Mouse (Mus musculus) gastrocnemius, adult 2 months (tissue): ENCODE data around the gene Slc38a11. TPM values are rescaled to one million over a fixed set of nuclear protein-coding genes. Genes with fewer than 3 reads are reported as not detected.
A peak's percentile ranks its signal among the peaks of the same experiment; 100 is the strongest.

ENCODE experiments used
- DNase-seq: peaks from one replicate; pipeline ENCODE4 v3.0.0; 2022
- H3K27ac ChIP-seq: fragments of 200-600 bp; 2 replicates; pipeline ENCODE4 v1.8.1; 2022; ENCODE audit warnings: mild to moderate bottlenecking
- H3K4me3 ChIP-seq: fragments of 200-600 bp; 2 replicates; pipeline ENCODE4 v1.8.1; 2022; ENCODE audit warnings: mild to moderate bottlenecking, moderate library complexity
- CTCF ChIP-seq: fragments of 200-600 bp; IDR thresholded peaks from 2 replicates; pipeline ENCODE4 v1.8.1; 2022; ENCODE audit warnings: antibody characterized with exemption, mild to moderate bottlenecking, moderate library complexity
- intact Hi-C: fragments of 180-260 bp; cut with DNase I; formaldehyde crosslinking; loops from one replicate; pipeline ENCODE4 v1.15.1; 2025
- long read RNA-seq, 2 experiments: library from polyadenylated mRNA; stranded (forward); transcript quantifications; one replicate each; pipeline ENCODE4 v2.0.0; 2021
- total RNA-seq, 2 experiments: library from RNA; stranded (reverse); gene quantifications; 2 replicates each; pipeline ENCODE4 v1.2.3; 2021

Slc38a11 gene
- total RNA-seq: under 1 TPM; 0.61 to 0.89 TPM
- long read RNA-seq, experiment 1, partial matches to known transcripts: 0 of 1 reads
- long read RNA-seq, experiment 1, other reads (novel, unspliced or antisense): 0 of 1 reads
- long read RNA-seq, experiment 2: 0 reads

DNA sequence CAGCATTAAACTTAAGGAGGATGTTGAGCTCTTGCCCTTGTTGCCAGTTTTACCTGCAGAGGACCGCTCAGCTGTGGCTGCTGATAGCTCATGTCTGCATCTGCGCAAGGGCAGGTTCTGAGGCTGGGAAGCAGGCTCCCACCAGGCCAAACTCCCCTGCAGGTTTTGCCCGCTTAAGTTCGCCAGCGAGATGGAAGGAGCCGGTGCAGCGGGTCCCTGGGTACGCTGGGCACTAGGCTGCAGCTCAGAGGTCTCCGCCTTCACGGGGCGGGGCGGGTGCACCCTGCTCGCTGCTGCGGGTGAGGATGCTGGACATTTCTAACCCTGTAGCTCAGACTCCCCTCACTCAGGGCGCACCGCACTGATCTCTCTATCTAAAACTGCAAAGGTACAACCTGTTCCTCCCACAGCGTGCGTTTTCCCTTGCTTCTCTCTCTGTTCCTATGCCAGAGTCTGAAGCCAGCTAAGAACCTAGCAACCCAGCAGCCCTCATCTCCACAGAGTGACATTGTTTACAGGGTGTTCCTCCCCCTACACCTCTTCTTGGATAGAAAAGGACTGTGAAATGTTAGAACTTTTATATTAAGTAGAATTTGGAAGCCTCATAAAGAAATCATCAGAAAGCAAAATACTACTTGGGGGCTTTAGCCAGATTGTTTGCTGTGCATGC, at the start of gene Slc38a11:
Gene Slc38a11, minus strand, starts transcription at position 207 of the 670 bp plus-strand sequence.
- peak within 1 kb of the TSS; percentile 24 for H3K4me3 ChIP-seq
- peak; percentile 15 for DNase-seq
- intact Hi-C loops: no loop called here
- no peak for TF ChIP-seq CTCF
- H3K27ac ChIP-seq: no peak within 1 kb of the TSS

DNA sequence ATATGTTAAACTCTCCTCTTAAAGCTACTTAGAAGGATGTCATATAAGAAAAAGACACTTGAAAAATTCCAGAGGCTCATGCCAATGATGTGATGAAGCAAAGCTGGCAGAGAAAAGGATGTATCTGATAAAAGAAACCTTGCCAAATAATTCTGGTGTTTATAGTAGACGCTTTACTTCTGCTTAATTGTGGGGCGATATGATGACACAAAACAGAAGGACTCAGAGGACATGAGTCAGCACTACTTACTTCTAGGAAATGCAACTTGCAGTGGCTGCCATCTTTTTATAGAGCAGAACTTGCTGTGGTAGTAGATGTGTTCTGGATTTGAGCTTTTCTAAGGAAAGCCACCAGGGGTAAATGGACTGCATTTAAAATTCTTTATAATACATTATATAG, 43.3 kb upstream of the Slc38a11 start:
- H3K4me3 ChIP-seq: no peak overlapping the region
- DNase-seq: no peak
- no peak for TF ChIP-seq CTCF
- no peak overlapping the region for H3K27ac ChIP-seq
- intact Hi-C loops: no loop called here

DNA sequence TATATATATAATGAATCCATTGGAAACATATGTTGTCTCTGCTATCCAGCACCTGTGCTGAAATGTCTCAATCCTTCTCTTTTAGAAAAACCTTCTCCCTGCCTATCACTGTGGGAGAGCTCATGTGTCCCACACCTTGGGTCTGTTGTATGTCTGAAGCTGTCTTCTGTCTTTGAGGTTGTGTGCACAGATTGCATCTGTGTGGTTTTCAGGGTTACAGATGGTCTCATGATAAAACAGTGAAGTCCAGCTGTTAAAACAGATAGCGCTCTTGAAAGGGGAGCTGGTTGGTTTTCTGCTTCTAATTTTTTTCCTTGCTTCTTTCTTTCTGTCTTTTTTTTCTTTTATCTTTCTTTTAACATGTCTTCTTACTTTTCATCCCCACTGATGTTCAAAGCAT, 41.6 kb upstream of the Slc38a11 start:
- no peak overlapping the region for H3K27ac ChIP-seq
- no peak for DNase-seq
- TF ChIP-seq CTCF: no peak
- intact Hi-C loops: no loop called here
- no peak overlapping the region for H3K4me3 ChIP-seq

DNA sequence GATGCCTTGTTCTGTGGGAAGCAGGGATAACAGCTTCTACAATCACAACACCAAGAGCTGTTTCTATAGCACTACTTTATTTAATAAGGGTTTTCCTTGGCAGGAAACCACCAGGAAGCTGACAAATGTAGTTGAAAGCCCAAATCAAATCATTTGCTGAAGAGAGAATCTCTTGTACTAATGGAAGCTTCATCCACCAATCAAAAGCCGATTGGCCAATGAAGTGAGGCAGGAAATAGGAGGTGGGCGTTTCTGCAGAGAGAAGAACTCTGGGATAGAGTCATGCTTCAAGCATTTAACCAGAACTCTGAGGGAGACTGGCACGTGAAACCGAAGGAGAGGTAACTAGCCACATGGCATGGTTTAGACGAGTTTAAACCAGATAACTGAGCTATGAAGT, 38.2 kb upstream of the Slc38a11 start:
- no peak for DNase-seq
- intact Hi-C loops: no loop called here
- Histone ChIP-seq H3K4me3 (no peak overlapping the region), H3K27ac (no peak overlapping the region)
- TF ChIP-seq CTCF: no peak

DNA sequence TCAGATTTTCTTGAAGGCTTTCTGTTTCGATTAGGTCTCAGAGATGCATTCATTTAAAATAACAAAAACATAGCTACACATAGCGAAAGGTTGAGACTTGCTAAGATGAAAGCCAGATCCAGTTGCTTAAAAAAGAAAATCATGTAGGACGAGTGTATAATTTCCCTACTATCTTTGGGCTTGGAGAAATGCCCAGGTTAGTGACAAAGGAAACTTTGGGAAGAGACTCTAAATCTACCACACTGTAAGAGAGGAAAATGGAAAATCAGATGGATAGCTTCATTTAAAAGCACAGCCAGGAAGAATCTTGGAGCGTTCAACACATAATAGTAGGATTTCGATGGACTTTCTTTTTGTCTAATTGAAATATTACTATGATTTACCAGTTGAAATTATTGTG, 36.1 kb upstream of the Slc38a11 start:
- DNase-seq: no peak
- Histone ChIP-seq H3K4me3 (no peak overlapping the region), H3K27ac (no peak overlapping the region)
- intact Hi-C loops: loop anchor here (5.0 to 10.0 kb wide), 3 partner anchors 167 to 395 kb away; partner anchors contain the start of gene Scn3a
- no peak for TF ChIP-seq CTCF

DNA sequence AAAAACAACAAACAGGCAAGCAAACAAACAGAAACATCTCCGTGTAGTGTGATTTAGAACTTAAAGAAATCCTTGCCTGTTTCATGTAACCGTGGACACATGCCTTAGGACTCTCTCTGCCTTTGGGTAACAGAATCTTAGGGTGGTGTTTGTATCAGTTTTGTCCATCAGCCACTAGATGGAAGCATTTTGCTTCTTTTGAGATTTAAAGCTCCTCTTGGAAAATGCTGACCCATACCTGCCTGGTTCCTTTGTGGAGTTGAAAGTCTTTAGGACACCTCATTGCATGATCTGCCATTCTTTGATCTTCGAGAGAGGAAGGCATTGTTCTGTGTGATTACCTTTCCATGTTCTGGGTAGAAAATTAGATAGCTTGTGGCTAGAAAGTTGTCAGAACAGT, 32.3 kb upstream of the Slc38a11 start:
- H3K4me3 ChIP-seq: no peak overlapping the region
- DNase-seq: no peak
- H3K27ac ChIP-seq: no peak overlapping the region
- peak; percentile 70 for TF ChIP-seq CTCF
- intact Hi-C loops: loop anchor here (5.0 to 10.0 kb wide), 3 partner anchors 171 to 399 kb away; partner anchors contain the start of gene Scn3a

DNA sequence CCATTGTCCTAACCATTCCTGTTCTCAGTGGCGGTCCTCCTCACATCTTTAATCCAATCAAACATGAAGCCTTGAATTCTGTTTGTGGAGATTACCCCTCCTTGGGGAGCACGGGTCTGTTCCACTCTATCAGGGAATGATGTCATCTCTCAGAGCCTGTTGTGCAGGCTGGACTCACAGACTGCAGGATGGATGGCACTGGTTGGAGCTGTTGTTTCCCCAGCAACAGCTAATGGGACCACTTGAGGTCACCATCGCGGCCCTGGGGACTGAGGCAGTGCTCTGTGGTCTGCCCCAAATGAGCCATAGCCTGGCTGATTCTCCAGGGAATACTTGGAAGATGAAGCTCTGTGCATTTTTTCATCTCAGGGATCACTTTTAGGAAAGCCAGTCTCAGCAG, 29.2 kb upstream of the Slc38a11 start:
- Histone ChIP-seq H3K4me3 (no peak overlapping the region), H3K27ac (no peak overlapping the region)
- DNase-seq: no peak
- intact Hi-C loops: loop anchor here (10.0 kb wide), 2 partner anchors 272 to 402 kb away; no protein-coding TSS in a partner anchor
- no peak for TF ChIP-seq CTCF

DNA sequence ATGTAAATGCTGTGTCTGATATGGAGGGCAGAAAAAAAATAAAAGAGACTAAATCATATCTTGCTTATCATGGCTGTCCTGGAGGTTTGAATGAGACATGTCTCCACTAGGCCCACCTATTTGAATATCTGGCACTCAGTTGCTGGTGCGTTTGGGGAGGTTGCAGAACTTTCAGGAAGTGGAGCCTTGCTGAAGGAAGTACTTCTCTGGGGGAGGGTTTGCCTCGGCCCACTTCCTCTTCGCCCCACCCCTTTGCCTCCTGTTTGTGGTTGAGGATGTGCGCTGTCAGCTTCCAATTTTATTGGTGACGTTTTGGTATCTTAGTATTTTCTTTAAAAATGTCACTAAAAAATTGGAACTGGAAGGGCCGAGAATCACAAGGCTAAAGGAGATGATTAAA, 27.5 kb upstream of the Slc38a11 start:
- Histone ChIP-seq H3K27ac (no peak overlapping the region), H3K4me3 (no peak overlapping the region)
- no peak for TF ChIP-seq CTCF
- intact Hi-C loops: loop anchor here (10.0 kb wide), 2 partner anchors 273 to 403 kb away; no protein-coding TSS in a partner anchor
- no peak for DNase-seq

DNA sequence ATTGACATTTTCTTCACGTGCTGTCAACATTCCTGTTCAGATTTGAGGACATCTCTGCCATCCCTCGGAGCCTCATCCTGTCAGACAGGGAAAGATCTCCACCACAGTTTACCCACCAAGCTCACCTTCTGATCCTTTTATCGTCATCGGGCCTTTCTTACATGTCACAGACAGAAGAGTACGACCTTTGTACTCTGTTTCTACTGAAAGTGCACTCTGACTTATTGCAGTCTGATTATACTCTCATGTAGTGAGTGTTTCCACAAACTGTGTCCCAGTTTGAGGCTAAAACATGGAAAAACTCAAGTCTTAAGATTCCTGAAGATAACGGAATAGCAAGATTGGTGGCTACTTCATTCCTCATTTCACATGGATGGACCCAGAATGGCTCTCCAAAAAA, 21.0 kb upstream of the Slc38a11 start:
- Histone ChIP-seq H3K4me3 (no peak overlapping the region), H3K27ac (no peak overlapping the region)
- TF ChIP-seq CTCF: no peak
- intact Hi-C loops: no loop called here
- no peak for DNase-seq

DNA sequence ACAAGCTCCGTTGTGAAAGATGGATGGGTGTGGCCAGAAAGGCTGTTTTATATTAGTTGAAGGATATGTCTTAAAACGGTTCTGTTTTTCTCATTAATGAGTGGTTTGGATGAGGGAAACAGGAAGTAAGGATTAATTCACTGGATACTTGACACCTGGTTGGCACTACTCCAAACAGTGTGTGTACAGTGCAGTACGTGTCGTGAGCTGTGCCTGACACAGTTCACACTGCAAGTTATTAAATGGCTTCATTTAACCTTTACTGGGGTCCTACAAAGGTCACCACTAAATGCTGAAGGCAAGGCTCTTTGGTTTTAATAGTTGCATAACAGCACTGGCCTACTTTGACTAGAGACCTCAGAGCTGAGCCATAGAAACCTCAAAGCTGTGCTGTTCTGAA, 18.7 kb upstream of the Slc38a11 start:
- Histone ChIP-seq H3K4me3 (no peak overlapping the region), H3K27ac (peak overlapping the region; percentile 66)
- DNase-seq: no peak
- intact Hi-C loops: no loop called here
- no peak for TF ChIP-seq CTCF

DNA sequence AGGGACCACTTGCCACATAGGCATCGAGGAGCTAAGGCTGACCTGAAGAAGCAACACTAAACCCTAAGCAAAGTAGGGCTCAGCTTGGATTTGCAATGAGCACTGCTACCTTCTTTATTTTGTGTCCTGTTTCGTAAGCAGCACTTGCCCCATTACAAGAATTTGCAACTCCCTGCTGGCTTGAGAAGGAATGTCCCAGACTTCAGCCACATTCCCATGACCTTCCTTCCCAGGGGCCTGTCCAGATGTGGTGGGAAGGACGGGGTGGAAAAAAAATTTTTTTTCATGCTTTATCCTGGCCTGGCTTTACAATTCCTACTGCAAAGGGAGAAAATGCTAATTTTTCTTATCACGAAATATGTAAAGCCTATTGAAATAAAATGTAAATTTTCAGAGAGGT, 14.6 kb upstream of the Slc38a11 start:
- TF ChIP-seq CTCF: no peak
- peak overlapping the region; percentile 71 for H3K27ac ChIP-seq
- H3K4me3 ChIP-seq: no peak overlapping the region
- DNase-seq: peak; percentile 40
- intact Hi-C loops: no loop called here

DNA sequence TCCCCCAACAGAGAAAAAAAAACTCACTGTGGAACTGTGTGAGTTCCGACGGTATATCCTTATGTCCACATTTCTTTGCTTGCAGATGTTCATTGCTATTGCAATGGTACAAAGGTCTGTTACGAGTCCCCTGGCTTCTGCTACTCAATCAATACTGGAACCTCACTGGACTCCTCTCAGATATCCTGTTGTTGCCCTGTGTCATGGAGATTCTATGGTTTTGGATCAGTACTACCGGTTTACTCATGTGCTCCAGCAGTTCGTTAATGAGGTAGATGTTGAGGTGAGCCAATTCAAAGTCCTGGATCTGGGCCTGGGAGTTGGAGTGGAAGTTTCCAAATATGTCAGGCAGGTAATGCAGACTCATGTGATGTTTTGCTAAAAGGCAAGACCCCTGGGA, 10.6 kb upstream of the Slc38a11 start:
- Histone ChIP-seq H3K27ac (no peak overlapping the region), H3K4me3 (no peak overlapping the region)
- no peak for TF ChIP-seq CTCF
- no peak for DNase-seq
- intact Hi-C loops: no loop called here

DNA sequence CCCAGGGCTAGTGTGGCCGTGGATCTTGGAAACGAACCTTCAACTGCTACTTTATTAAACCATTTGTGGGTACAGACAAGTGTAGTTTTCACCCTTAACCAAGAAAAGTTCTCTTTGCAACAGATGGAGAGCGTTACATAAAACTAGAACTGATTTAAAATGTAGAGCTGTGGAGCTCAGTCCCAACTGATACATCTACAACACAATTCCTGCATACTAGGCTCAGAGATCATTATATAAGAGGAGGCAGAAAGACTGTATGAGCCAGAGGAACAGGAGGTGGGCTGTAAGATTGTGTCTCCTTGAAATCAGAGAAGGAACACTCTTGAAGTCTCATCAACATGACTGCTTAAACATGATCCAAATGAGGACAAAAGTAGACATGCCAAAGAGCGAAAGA, 9.2 kb upstream of the Slc38a11 start:
- no peak overlapping the region for H3K4me3 ChIP-seq
- no peak for TF ChIP-seq CTCF
- intact Hi-C loops: no loop called here
- no peak overlapping the region for H3K27ac ChIP-seq
- DNase-seq: no peak
